ENCODE assay signal across 25 mouse cellular contexts in genomic region chr16:77240876-77241275, GRCm38 (mm10).
DNase-seq lines count a peak whose midpoint lies in the region; ATAC-seq and TF ChIP-seq lines count a peak whose summit lies in the region.
"Had no signal": no experiment of that assay in that cellular context is flagged by ENCODE, and none has a peak within 500 bp of the region (broad histone marks: within the 10 kb centered on the region; RNA-seq: fewer than 3 reads in every experiment).

No protein-coding gene starts in this region.

- H3K27ac ChIP-seq in hindbrain, embryonic 13.5 days: no peak overlapping the region
- H3K27ac ChIP-seq in hindbrain, embryonic 10.5 days: no peak overlapping the region
- H3K27ac ChIP-seq in neural tube, embryonic 13.5 days (replicated peaks): peak overlapping the region; percentile 39; the same call in 1 of the 2 replicates
- H3K27ac ChIP-seq in hindbrain, postnatal 0 days: no peak overlapping the region
- H3K27ac ChIP-seq: embryonic facial prominence, embryonic 12.5 days; gastrocnemius, adult 2 months; intestine, embryonic 15.5 days; limb, embryonic 13.5 days; liver, embryonic 12.5 days; neural tube, embryonic 12.5 days had no signal

- peak overlapping the region; percentile 39 for H3K4me2 ChIP-seq in hindbrain, embryonic 13.5 days
- peak overlapping the region; percentile 43 for H3K4me2 ChIP-seq in neural tube, embryonic 13.5 days
- H3K4me2 ChIP-seq in hindbrain, postnatal 0 days (ENCODE audit: low read depth, low read length): peak overlapping the region; percentile 38
- H3K4me2 ChIP-seq: embryonic facial prominence, embryonic 12.5 days; intestine, embryonic 15.5 days; limb, embryonic 13.5 days; liver, embryonic 12.5 days; neural tube, embryonic 12.5 days had no signal

- H3K4me3 ChIP-seq in hindbrain, embryonic 13.5 days: no peak overlapping the region
- H3K4me3 ChIP-seq in hindbrain, embryonic 10.5 days: no peak overlapping the region
- no peak overlapping the region for H3K4me3 ChIP-seq in neural tube, embryonic 13.5 days
- H3K4me3 ChIP-seq in hindbrain, postnatal 0 days (ENCODE audit: low read length): no peak overlapping the region
- H3K4me3 ChIP-seq: embryonic facial prominence, embryonic 12.5 days; gastrocnemius, adult 2 months; intestine, embryonic 15.5 days; limb, embryonic 13.5 days; liver, embryonic 12.5 days; neural tube, embryonic 12.5 days had no signal

- H3K36me3 ChIP-seq in hindbrain, embryonic 13.5 days: no peaks in the 10 kb centered on the region
- H3K36me3 ChIP-seq in hindbrain, embryonic 10.5 days: no peaks in the 10 kb centered on the region
- 0 out of 2 replicates have a peak, but pooled peaks cover 2% of the 10 kb centered on the region for H3K36me3 ChIP-seq in neural tube, embryonic 13.5 days
- no peaks in the 10 kb centered on the region for H3K36me3 ChIP-seq in hindbrain, postnatal 0 days (ENCODE audit: insufficient read depth, low read length)
- H3K36me3 ChIP-seq: embryonic facial prominence, embryonic 12.5 days; intestine, embryonic 15.5 days; limb, embryonic 13.5 days; liver, embryonic 12.5 days; neural tube, embryonic 12.5 days had no signal

- no peak for DNase-seq in hindbrain, embryonic 10.5 days (ENCODE audit: low spot score)
- no peak for DNase-seq in neural tube, embryonic 10.5 days (ENCODE audit: extremely low spot score, low spot score)
- peak; percentile 44 for DNase-seq in hindbrain, postnatal 0 days (ENCODE audit: low spot score)
- no peak for DNase-seq in cerebellum, adult 11-12 months
- no peak for DNase-seq in left cerebral cortex, postnatal 4 days
- DNase-seq: adrenal gland, postnatal 25 days; cerebellum, adult 11 months; cerebellum, postnatal 25 days; gastrocnemius, adult 2 months; heart, postnatal 4 days; kidney, adult 8-10 months; kidney, postnatal 10 days; lung, adult 18-20 months; lung, postnatal 14 days; right cerebral cortex, adult 18-20 months; thymus, adult 2 months; thymus, postnatal 4 days had no signal

- H3K9ac ChIP-seq in hindbrain, embryonic 13.5 days: no peak overlapping the region
- no peak overlapping the region for H3K9ac ChIP-seq in neural tube, embryonic 13.5 days
- H3K9ac ChIP-seq in hindbrain, postnatal 0 days (replicated peaks; ENCODE audit: low read length): no peak overlapping the region
- H3K9ac ChIP-seq: embryonic facial prominence, embryonic 12.5 days; intestine, embryonic 15.5 days; limb, embryonic 13.5 days; liver, embryonic 12.5 days; neural tube, embryonic 12.5 days had no signal

- peaks cover 16% of the 10 kb centered on the region for H3K4me1 ChIP-seq in hindbrain, embryonic 13.5 days (replicated peaks)
- H3K4me1 ChIP-seq in hindbrain, embryonic 10.5 days (replicated peaks): peaks cover 29% of the 10 kb centered on the region
- peaks cover 42% of the 10 kb centered on the region for H3K4me1 ChIP-seq in neural tube, embryonic 13.5 days (replicated peaks)
- no peaks in the 10 kb centered on the region for H3K4me1 ChIP-seq in hindbrain, postnatal 0 days (ENCODE audit: insufficient read depth, low read length)
- H3K4me1 ChIP-seq: liver, embryonic 12.5 days had no signal

- peak; percentile 16; the same call in 1 of the 2 replicates for TF ChIP-seq CTCF in hindbrain, postnatal 0 days (IDR thresholded peaks at IDR 0.05; ENCODE audit: low read depth)

- H3K9me3 ChIP-seq in hindbrain, embryonic 13.5 days: no peaks in the 10 kb centered on the region
- no peaks in the 10 kb centered on the region for H3K9me3 ChIP-seq in hindbrain, embryonic 10.5 days
- no peaks in the 10 kb centered on the region for H3K9me3 ChIP-seq in neural tube, embryonic 13.5 days
- no peaks in the 10 kb centered on the region for H3K9me3 ChIP-seq in hindbrain, postnatal 0 days (ENCODE audit: low read length)
- H3K9me3 ChIP-seq: embryonic facial prominence, embryonic 12.5 days; intestine, embryonic 15.5 days; limb, embryonic 13.5 days; liver, embryonic 12.5 days; neural tube, embryonic 12.5 days had no signal

- intact Hi-C loops in left cerebral cortex, postnatal 4 days (cut with DNase I): no loop called here

- no peaks in the 10 kb centered on the region for H3K27me3 ChIP-seq in hindbrain, embryonic 13.5 days
- H3K27me3 ChIP-seq in hindbrain, embryonic 10.5 days (ENCODE audit: insufficient read depth, poor library complexity, severe bottlenecking): no peaks in the 10 kb centered on the region
- no peaks in the 10 kb centered on the region for H3K27me3 ChIP-seq in neural tube, embryonic 13.5 days
- no peaks in the 10 kb centered on the region for H3K27me3 ChIP-seq in hindbrain, postnatal 0 days (ENCODE audit: insufficient read depth, low read length)
- H3K27me3 ChIP-seq: embryonic facial prominence, embryonic 12.5 days; intestine, embryonic 15.5 days; limb, embryonic 13.5 days; liver, embryonic 12.5 days; neural tube, embryonic 12.5 days had no signal

- no peak for ATAC-seq in hindbrain, embryonic 13.5 days (ENCODE audit: low FRiP score)
- no peak for ATAC-seq in neural tube, embryonic 13.5 days (ENCODE audit: low read depth)
- no peak for ATAC-seq in hindbrain, postnatal 0 days
- ATAC-seq in monocyte, adult 5-6 weeks (replicated peaks; ENCODE audit: insufficient number of reproducible peaks, low FRiP score, low TSS enrichment, poor library complexity, severe bottlenecking): no peak
- ATAC-seq: intestine, embryonic 15.5 days; liver, embryonic 12.5 days had no signal

- 68% methylated on average over 6 of the region's 6 CpGs for WGBS in hindbrain, embryonic 13.5 days
- WGBS in hindbrain, embryonic 10.5 days: 78% methylated on average over 6 of the region's 6 CpGs
- WGBS in neural tube, embryonic 13.5 days: 30% methylated on average over 6 of the region's 6 CpGs
- 49% methylated on average over 6 of the region's 6 CpGs for WGBS in hindbrain, postnatal 0 days
